Mouse (Mus musculus) spleen, adult 12 weeks (tissue): ENCODE data around the gene Hand1.
"Not testable (repeated sequence)": the region's sequence is repeated elsewhere in the genome, so short reads cannot be mapped to it uniquely, and the experiment has no call there.

ENCODE experiments used
- DNase-seq: peaks from one replicate; pipeline ENCODE4 v3.0.0; 2022; ENCODE audit warnings: low spot score

Hand1 gene

GRCm38 (mm10) chr11:57832552-57833201, at the start of gene Hand1:
TSS of gene Hand1 (minus strand) at chr11:57832818.
- DNase-seq: no peak

DNA sequence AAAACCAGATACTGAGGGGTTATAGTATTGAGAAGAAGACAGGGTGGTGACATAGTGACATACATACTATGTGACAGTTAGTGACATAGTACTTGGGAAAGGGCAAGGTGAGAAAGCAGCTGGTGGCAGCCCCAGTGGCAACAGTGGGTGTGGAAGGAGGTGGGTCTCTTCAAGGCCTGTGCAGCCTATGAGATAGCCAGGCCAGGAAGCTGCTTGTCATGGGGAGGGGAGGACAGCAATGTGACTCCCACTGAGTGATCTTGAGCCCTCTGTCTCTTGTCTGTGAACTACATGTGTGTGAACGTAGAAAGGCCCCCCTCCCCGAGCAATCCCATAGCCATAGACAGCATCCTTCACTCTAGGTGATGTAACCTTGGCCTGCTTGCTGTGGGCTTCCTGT, 43.5 kb upstream of the Hand1 start:
- no peak for DNase-seq

GRCm38 (mm10) chr11:57873014-57873413, 40.4 kb upstream of the Hand1 start:
- no peak for DNase-seq

- no peak for DNase-seq
Observed at GRCm38 (mm10) chr11:57868753-57869460, 36.3 kb upstream of the Hand1 start.

- no peak for DNase-seq
Observed at GRCm38 (mm10) chr11:57866466-57866865, 33.8 kb upstream of the Hand1 start.

GRCm38 (mm10) chr11:57864577-57864976, 32.0 kb upstream of the Hand1 start:
- DNase-seq: no peak

DNA sequence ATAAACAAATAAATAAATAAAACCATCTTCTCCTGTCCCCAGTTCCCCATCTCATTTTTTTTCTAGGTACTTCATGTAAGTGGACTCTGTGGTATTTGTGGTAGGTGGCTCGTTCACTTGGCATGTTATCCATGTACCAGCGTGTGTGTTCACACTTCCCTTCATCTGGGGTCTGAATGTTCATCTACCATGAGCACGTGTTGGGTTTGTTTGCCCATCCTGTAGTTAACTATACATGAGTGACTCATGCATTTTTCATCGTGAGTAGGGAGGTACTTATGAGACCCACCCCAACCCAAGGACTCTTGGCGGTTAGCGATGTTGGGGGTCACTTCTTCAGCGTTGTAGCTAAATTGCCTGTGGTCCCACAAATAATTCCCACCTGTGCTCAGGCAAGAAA, 29.5 kb upstream of the Hand1 start:
- no peak for DNase-seq

GRCm38 (mm10) chr11:57857709-57858108, 25.1 kb upstream of the Hand1 start:
- DNase-seq: no peak

GRCm38 (mm10) chr11:57853571-57853970, 21.0 kb upstream of the Hand1 start:
- DNase-seq: no peak

DNA sequence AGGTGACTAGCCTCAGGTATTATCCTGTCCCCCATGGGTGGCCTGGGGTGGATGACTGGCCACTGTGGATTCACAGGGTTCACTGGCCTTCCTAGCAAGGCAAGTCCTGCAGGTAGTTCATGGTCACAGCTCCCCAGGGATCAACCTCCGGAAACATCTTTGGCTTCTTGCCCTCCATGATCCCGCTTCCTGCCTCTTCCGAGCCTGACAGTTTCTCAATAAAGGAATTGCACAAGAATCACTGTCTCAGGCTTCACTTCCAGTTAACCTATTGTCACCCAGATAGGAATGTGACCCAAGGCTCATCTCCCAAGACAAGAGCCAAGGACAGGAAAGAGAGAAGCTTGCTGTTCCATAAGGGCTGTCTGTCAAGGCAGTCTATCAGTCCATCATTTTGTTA, 18.3 kb upstream of the Hand1 start:
- DNase-seq: no peak

- no peak for DNase-seq
Observed at GRCm38 (mm10) chr11:57850298-57850697, 17.7 kb upstream of the Hand1 start.

- no peak for DNase-seq
Observed at GRCm38 (mm10) chr11:57847396-57847795, 14.8 kb upstream of the Hand1 start.

DNA sequence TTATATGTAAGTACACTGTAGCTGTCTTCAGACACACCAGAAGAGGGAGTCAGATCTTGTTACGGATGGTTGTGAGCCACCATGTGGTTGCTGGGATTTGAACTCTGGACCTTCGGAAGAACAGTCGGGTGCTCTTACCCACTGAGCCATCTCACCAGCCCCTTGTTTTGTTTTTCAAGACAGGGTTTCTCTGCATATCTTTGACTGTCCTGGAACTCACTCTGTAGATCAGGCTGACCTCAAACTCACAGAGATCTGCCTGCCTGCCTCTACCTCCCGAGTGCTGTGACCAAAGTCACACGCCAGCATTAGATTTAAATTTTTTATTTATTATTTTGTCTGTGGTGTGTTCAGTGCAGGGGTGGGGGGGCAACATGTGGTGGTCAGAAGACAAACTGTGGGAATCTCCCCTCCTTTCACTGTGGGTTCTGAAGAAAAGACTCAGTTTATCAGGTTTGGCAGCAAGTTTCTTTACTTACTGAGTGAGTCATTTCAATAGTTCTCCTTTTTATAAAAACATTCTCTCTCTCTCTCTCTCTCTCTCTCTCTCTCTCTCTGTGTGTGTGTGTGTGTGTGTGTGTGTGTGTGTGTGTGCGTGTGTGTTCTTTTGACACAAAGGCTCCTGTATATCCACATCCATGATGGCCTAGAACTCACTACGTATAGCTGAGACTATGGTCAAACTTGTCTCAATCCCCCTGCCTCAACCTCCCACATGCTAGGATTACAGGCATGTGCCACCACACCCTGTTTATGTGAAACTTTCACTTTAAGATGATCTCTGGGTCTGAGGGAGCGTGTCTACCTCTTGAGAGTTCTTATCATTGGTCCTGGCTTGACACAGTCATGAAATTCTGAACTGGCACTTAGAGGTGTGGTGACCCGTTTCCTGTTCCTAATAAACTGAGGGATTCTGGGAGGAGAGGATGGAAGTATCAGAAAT, 14.1 kb upstream of the Hand1 start:
- not testable (repeated sequence) for DNase-seq

- no peak for DNase-seq
Observed at GRCm38 (mm10) chr11:57841391-57841790, 8.8 kb upstream of the Hand1 start.

DNA sequence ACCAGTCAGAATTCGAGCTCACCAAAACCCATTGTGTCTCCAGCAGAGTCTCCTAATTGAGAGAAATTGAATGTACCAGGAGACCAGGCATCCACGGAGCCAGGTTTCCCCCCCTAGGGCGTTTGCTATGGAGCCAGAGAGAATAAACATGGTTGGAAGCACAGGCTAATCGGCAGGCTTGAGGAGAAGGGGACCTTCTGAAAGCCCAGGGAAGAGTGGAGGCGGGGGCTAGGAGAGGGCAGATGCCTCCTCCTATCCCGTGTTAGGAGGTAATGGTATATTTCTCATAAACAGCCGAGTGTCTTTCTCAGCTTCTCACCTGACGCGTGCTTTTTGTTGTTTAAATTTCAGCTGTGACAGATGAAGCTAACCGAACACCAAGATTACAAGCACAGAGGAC, 8.4 kb upstream of the Hand1 start:
- no peak for DNase-seq

- no peak for DNase-seq
Observed at GRCm38 (mm10) chr11:57837861-57838680, 5.5 kb upstream of the Hand1 start.

- DNase-seq: no peak
Observed at GRCm38 (mm10) chr11:57836872-57837680, 4.5 kb upstream of the Hand1 start.

DNA sequence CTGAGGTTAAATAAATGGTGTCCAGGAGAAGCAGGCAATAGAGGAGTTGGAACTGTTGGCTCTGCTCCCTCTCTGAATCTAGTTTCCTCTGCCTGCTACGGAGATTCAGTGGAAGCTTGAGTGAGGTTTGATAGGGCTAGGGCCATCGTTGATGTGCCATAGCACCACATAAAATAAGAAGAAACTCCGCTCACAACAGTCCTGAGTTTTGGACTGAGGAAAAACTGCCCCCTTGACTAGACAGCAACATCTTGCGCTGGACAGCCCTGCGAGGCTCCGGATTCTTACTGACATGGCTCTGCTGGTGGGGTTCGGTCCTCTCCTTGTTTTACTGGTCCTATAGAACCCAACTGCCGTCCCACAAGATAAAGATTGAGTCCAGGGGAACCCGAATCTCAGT, 3.8 kb upstream of the Hand1 start:
- no peak for DNase-seq

DNA sequence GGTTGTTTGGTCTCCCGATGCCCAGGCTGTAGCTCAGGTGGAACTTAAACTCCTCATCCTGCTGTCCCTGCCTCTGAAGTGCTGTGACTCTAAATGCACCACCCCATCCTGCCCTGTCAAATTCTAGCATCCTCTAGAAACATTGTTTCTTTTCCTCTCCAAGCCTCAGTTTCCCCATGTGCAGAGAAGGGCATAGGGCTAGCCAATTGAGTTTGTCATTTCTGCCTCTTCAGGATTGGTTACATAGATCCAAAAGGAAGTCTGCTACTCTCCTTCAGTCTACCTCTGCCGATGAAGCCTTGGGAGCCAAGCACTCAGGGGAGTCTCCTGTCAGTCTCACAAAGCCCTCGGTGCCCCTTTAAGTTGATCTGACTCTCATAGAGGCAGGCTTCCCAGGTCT, 3.3 kb upstream of the Hand1 start:
- no peak for DNase-seq

DNA sequence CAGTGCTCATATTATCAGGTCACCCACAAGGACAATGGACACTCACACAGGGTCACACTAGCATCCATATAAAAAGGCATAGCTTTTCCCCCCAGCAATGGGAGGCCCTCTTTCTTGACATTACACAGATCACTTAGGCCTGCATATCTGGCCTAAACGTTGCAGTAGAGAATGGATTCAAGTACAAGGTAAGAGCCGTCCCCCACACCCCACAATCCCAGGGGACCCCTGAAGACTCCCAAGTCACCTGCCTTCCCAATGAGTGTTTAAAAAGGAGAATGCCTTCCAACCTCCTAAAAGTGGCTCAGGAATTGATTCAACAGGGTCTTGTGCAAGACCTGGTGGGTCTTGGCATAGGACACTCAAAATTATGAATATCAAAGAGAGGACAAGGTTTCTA, 2.7 kb upstream of the Hand1 start:
- DNase-seq: no peak

GRCm38 (mm10) chr11:57834031-57834430, 1.4 kb upstream of the Hand1 start:
- no peak for DNase-seq
